Mouse (Mus musculus) heart, postnatal 0 days (tissue): ENCODE data around the gene Fxr1. TPM values are rescaled to one million over a fixed set of nuclear protein-coding genes. Genes with fewer than 3 reads are reported as not detected.
"Not testable (repeated sequence)": the region's sequence is repeated elsewhere in the genome, so short reads cannot be mapped to it uniquely, and the experiment has no call there.

Experiments used
- ATAC-seq: fragments of 200-750 bp; cut with Nextera tagmentation; 2 replicates; pipeline ENCODE4 v1.8.0; 2017; ENCODE audit warnings: low read depth, moderate number of reproducible peaks, moderate library complexity; ENCODE audit not compliant: insufficient read depth
- DNase-seq: peaks from one replicate; pipeline ENCODE4 v3.0.0-alpha.2; 2016; ENCODE audit warnings: low spot score
- H3K27ac ChIP-seq: fragments of 300-500 bp; sonication (generic); 2 replicates; pipeline ENCODE4 v1.5.1; 2014; ENCODE audit warnings: low read depth, mild to moderate bottlenecking
- H3K27me3 ChIP-seq: fragments of 300-500 bp; sonication (generic); 2 replicates; pipeline ENCODE4 v1.6.1; 2014; ENCODE audit warnings: low read length, mixed read lengths; ENCODE audit not compliant: control insufficient read depth, insufficient read depth
- H3K36me3 ChIP-seq: fragments of 300-500 bp; sonication (generic); replicated peaks from 2 replicates; pipeline ENCODE4 v1.6.1; 2014; ENCODE audit warnings: low read length, mixed read lengths; ENCODE audit not compliant: control insufficient read depth, insufficient read depth
- H3K4me1 ChIP-seq: fragments of 300-500 bp; sonication (generic); 2 replicates; pipeline ENCODE4 v1.6.1; 2014; ENCODE audit warnings: antibody characterized with exemption; ENCODE audit not compliant: control insufficient read depth, insufficient read depth
- H3K4me2 ChIP-seq: fragments of 300-500 bp; sonication (generic); 2 replicates; pipeline ENCODE4 v1.6.1; 2014; ENCODE audit warnings: low read depth, mild to moderate bottlenecking, low read length, moderate library complexity
- H3K4me3 ChIP-seq: fragments of 300-500 bp; sonication (generic); 2 replicates; pipeline ENCODE4 v1.5.1; 2014; ENCODE audit warnings: low read depth, low read length
- H3K9ac ChIP-seq: fragments of 300-500 bp; sonication (generic); replicated peaks from 2 replicates; pipeline ENCODE4 v1.6.1; 2014; ENCODE audit warnings: low read depth, low read length, mixed read lengths
- H3K9me3 ChIP-seq: fragments of 300-500 bp; sonication (generic); replicated peaks from 2 replicates; pipeline ENCODE4 v1.6.1; 2016; ENCODE audit warnings: low read length; ENCODE audit not compliant: control insufficient read depth
- CTCF ChIP-seq: IDR thresholded peaks from 2 replicates; pipeline ENCODE4 v1.5.1; 2016; ENCODE audit warnings: antibody characterized with exemption, control low read depth, low read depth
- EP300 ChIP-seq: IDR thresholded peaks from 2 replicates; pipeline ENCODE4 v1.6.1; 2016; ENCODE audit warnings: antibody characterized with exemption, low read depth
- WGBS: fragments of 180-500 bp; shearing (Covaris S2); extraction: QIAGEN DNeasy Blood & Tissue Kit; methylation state at CpG from one replicate; pipeline ENCODE4 v1.1.7; 2014; 5-methylcytosine and 5-hydroxymethylcytosine counted together
- polyA plus RNA-seq: library from polyadenylated mRNA; unstranded; fragments of >200 nt; fragmentation: Nextera tagmentation; extraction: Ambion mirVana; gene quantifications from 2 replicates; pipeline ENCODE4 v1.2.1, GENCODE M21; 2015
- total RNA-seq: library from RNA; depleted of rRNA; stranded (reverse); fragments of >200 nt; gene quantifications from 2 replicates; pipeline ENCODE4 v1.2.3, GENCODE M21; 2014; ENCODE audit warnings: low replicate concordance

The Fxr1 gene
- total and polyA plus RNA-seq, 2 experiments from 2014 or later: 71.1 to 71.5 TPM

GRCm38 (mm10) chr3:33990921-33991320, 28.8 kb upstream of the Fxr1 start:
- TF ChIP-seq EP300 (no peak), CTCF (no peak)
- H3K27ac ChIP-seq: peak overlapping the region; percentile 96

DNA sequence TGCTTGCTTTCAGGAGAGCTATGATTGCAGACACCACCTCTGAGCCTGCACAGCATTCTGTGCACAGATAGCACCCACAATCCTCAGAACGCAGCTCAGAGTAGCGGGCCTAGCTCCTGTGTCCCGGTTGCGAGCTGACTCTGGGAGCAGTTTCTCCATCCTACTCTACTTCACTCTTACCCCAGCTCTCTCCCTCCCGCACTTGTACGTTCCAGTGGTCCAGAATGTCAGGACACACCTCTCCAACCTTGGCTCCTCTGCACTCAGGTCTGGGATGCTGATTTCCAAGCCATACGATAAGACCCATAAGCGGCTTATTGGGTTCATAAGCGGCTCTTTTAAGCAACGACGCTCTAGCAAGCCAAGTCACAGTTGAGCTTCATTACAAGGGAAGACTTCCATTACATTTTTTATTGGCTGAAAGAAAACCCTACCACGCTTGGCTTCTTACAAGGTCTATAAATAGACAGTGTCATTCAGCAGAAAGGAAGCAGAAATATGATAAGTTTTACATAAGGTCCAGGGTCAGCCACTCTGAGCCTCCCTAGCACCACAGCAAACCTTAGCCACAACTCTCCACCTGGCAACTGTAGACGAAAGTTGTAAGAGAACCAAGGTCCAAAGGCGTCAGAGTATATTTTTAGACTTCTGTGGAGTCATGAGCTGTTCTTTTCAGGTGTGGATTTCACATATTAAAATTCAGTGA, 26.2 kb upstream of the Fxr1 start:
- H3K27ac ChIP-seq: peak overlapping the region; percentile 85
- no peak overlapping the region for H3K4me3 ChIP-seq
- no peaks in the 10 kb centered on the region for H3K9me3 ChIP-seq
- TF ChIP-seq EP300: no peak
- TF ChIP-seq CTCF: no peak
- H3K36me3 ChIP-seq: no peaks in the 10 kb centered on the region
- H3K9ac ChIP-seq: no peak overlapping the region
- ATAC-seq (peak; percentile 37), DNase-seq (peak; percentile 25)
- H3K4me2 ChIP-seq: no peak overlapping the region
- 46% methylated on average over 14 of the region's 14 CpGs for WGBS
- H3K4me1 ChIP-seq: peaks cover 27% of the 10 kb centered on the region
- H3K27me3 ChIP-seq: no peaks in the 10 kb centered on the region

More at GRCm38 (mm10) chr3:33990921-33991320, 28.8 kb upstream of the Fxr1 start:
- peaks cover 28% of the 10 kb centered on the region for H3K4me1 ChIP-seq
- no peaks in the 10 kb centered on the region for H3K9me3 ChIP-seq
- H3K9ac ChIP-seq: no peak overlapping the region
- H3K4me2 ChIP-seq: no peak overlapping the region
- no peak overlapping the region for H3K4me3 ChIP-seq
- peak; percentile 11 for DNase-seq
- WGBS: 43% methylated on average over 8 of the region's 8 CpGs
- no peaks in the 10 kb centered on the region for H3K27me3 ChIP-seq
- H3K36me3 ChIP-seq: no peaks in the 10 kb centered on the region
- ATAC-seq: no peak

- no peaks in the 10 kb centered on the region for H3K9me3 ChIP-seq
- ATAC-seq (no peak), DNase-seq (peak; percentile 9)
- peaks cover 22% of the 10 kb centered on the region for H3K4me1 ChIP-seq
- no peaks in the 10 kb centered on the region for H3K36me3 ChIP-seq
- no peak overlapping the region for H3K4me3 ChIP-seq
- WGBS: 48% methylated on average over 3 of the region's 3 CpGs
- TF ChIP-seq EP300 (no peak), CTCF (no peak)
- peak overlapping the region; percentile 85 for H3K27ac ChIP-seq
- no peak overlapping the region for H3K9ac ChIP-seq
- H3K4me2 ChIP-seq: no peak overlapping the region
- no peaks in the 10 kb centered on the region for H3K27me3 ChIP-seq
Observed at GRCm38 (mm10) chr3:33994127-33994488, 25.6 kb upstream of the Fxr1 start.

- H3K4me3 ChIP-seq, H3K4me2 ChIP-seq, H3K4me1 ChIP-seq, H3K27me3 ChIP-seq, H3K9me3 ChIP-seq, H3K27ac ChIP-seq, H3K9ac ChIP-seq, H3K36me3 ChIP-seq, DNase-seq, ATAC-seq: not testable (repeated sequence)
Observed at GRCm38 (mm10) chr3:34001691-34002090, 18.1 kb upstream of the Fxr1 start.

DNA sequence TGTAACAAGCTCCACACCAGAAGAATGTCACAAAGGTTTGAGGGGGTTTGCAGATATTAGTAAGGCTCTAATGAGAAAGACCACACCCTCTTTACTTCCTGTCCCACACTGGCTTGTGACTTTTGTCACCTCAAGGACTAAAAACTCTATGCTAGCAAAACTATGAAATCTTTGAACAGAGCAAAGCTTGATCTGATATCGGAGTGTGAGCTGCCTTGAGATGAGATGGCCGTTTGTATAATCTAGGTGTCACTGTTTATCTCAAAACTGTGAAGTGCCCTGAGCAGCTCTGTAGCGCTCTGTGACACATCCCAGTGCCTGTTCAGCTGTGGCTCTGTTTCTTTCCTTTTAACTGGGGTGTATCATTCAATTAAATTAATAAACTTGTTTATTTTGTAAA, 15.9 kb upstream of the Fxr1 start:
- Histone ChIP-seq H3K4me1 (peaks cover 4% of the 10 kb centered on the region; the same call in 1 of the 2 replicates), H3K4me2 (no peak overlapping the region), H3K27me3 (no peaks in the 10 kb centered on the region), H3K4me3 (no peak overlapping the region), H3K27ac (no peak overlapping the region), H3K36me3 (no peaks in the 10 kb centered on the region), H3K9me3 (no peaks in the 10 kb centered on the region), H3K9ac (no peak overlapping the region)
- no peak for ATAC-seq
- TF ChIP-seq EP300 (no peak), CTCF (no peak)
- 34% methylated on average over 3 of the region's 3 CpGs for WGBS
- DNase-seq: no peak

DNA sequence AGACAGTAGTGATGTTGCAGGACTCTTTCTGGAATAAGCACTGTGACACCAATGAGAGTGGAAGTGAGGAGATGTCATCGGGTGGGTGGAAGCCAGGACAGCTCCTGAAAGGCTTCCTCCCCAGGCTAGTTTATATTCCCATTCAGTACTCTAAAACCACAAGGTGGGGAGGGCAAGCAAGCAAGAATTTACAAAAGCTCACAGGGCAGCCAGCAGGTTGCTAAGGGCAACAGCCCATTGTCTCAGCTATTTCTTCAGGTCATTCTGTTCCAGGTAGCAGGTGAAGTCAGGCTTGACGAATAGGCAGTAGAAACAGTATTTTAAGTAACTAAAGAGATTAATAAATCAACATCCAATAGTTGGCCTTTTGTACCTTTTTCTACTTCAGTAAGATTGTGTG, 13.4 kb upstream of the Fxr1 start:
- 68% methylated on average over 2 of the region's 2 CpGs for WGBS
- DNase-seq (no peak), ATAC-seq (no peak)
- H3K4me1 ChIP-seq: peaks cover 4% of the 10 kb centered on the region; the same call in 1 of the 2 replicates
- no peak overlapping the region for H3K27ac ChIP-seq
- no peaks in the 10 kb centered on the region for H3K27me3 ChIP-seq
- H3K36me3 ChIP-seq: no peaks in the 10 kb centered on the region
- no peak overlapping the region for H3K4me2 ChIP-seq
- H3K9ac ChIP-seq: no peak overlapping the region
- H3K4me3 ChIP-seq: no peak overlapping the region
- no peaks in the 10 kb centered on the region for H3K9me3 ChIP-seq
- TF ChIP-seq CTCF (no peak), EP300 (no peak)
